In genomic region chr9:99631781-99632180, GRCm38 (mm10) we compare ENCODE assay signal across 7 mouse cellular contexts. TPM values are rescaled to one million over a fixed set of nuclear protein-coding genes. Genes with fewer than 3 reads are reported as not detected.
DNase-seq lines count a peak whose midpoint lies in the region; ATAC-seq lines count a peak whose summit lies in the region.

No protein-coding gene starts in this region.

- H3K36me3 ChIP-seq in forebrain, embryonic 14.5 days (ENCODE audit: control insufficient read depth, insufficient read depth, low read length) = peaks cover 8% of the 10 kb centered on the region; the same call in 1 of the 2 replicates
- H3K36me3 ChIP-seq in stomach, embryonic 16.5 days (ENCODE audit: control insufficient read depth, insufficient read depth, low read length) = peaks cover 6% of the 10 kb centered on the region; the same call in 1 of the 2 replicates

- H3K9ac ChIP-seq in forebrain, embryonic 14.5 days (ENCODE audit: low read length) = no peak overlapping the region
- peak overlapping the region; percentile 6; the same call in 1 of the 2 replicates for H3K9ac ChIP-seq in stomach, embryonic 16.5 days (ENCODE audit: low read length)

- H3K9me3 ChIP-seq in forebrain, embryonic 14.5 days (replicated peaks; ENCODE audit: control insufficient read depth, low read length) = no peaks in the 10 kb centered on the region
- no peaks in the 10 kb centered on the region for H3K9me3 ChIP-seq in stomach, embryonic 16.5 days (replicated peaks; ENCODE audit: control insufficient read depth, low read length)

- WGBS in forebrain, embryonic 14.5 days = 4% methylated on average over 2 of the region's 2 CpGs
- WGBS in stomach, embryonic 16.5 days = 50% methylated on average over 2 of the region's 2 CpGs

- no peak overlapping the region for H3K4me3 ChIP-seq in forebrain, embryonic 14.5 days (ENCODE audit: low read depth, low read length)
- H3K4me3 ChIP-seq in stomach, embryonic 16.5 days (replicated peaks; ENCODE audit: low read length) = no peak overlapping the region

- no peaks in the 10 kb centered on the region for H3K27me3 ChIP-seq in forebrain, embryonic 14.5 days (replicated peaks; ENCODE audit: control insufficient read depth, insufficient read depth, low read length)
- H3K27me3 ChIP-seq in stomach, embryonic 16.5 days (ENCODE audit: control insufficient read depth, insufficient read depth, low read length) = no peaks in the 10 kb centered on the region

- H3K27ac ChIP-seq in forebrain, embryonic 14.5 days (ENCODE audit: low read depth, low read length) = no peak overlapping the region
- H3K27ac ChIP-seq in stomach, embryonic 16.5 days (ENCODE audit: low read length) = peak overlapping the region; percentile 21; the same call in 1 of the 2 replicates

- H3K4me1 ChIP-seq in forebrain, embryonic 14.5 days (ENCODE audit: control insufficient read depth, insufficient read depth, low read length) = peaks cover 29% of the 10 kb centered on the region
- peaks cover 21% of the 10 kb centered on the region for H3K4me1 ChIP-seq in stomach, embryonic 16.5 days (ENCODE audit: control insufficient read depth, insufficient read depth, low read length)

- ATAC-seq in forebrain, embryonic 14.5 days = no peak
- no peak for ATAC-seq in stomach, embryonic 16.5 days (ENCODE audit: insufficient read depth, low FRiP score)
- ATAC-seq in CD4-positive, CD25-positive, alpha-beta regulatory T cell, adult 4 months = no peak

- DNase-seq in right cerebral cortex, adult 18-20 months = peak; percentile 15
- DNase-seq in right cerebral cortex, postnatal 14 days = no peak
- peak; percentile 77 for DNase-seq in forebrain, embryonic 14.5 days (ENCODE audit: low spot score)
- peak; percentile 76 to 80 for DNase-seq in kidney, postnatal 36 days
- no peak for DNase-seq in urinary bladder, postnatal 4 days (ENCODE audit: low spot score in 2 of 2)

- 0 out of 2 replicates have a peak overlapping the region, but pooled peaks have one; percentile 5 for H3K4me2 ChIP-seq in forebrain, embryonic 14.5 days (ENCODE audit: low read length)
- H3K4me2 ChIP-seq in stomach, embryonic 16.5 days (ENCODE audit: low read depth, low read length) = peak overlapping the region; percentile 30

RNA-seq across cellular contexts. Expression of gene Dzip1l, which starts 2.5 kb away (rescaled TPM):
- polyA plus RNA-seq in forebrain, embryonic 14.5 days (2014; fragmentation: Nextera tagmentation; extraction: Ambion mirVana) = 6.4 and 7.2 TPM in 2 replicates
- 13.3 and 18.3 TPM in 2 replicates for polyA plus RNA-seq in stomach, embryonic 16.5 days (2015; fragmentation: Nextera tagmentation; extraction: Ambion mirVana)
- not detected for polyA plus RNA-seq in CD4-positive, CD25-positive, alpha-beta regulatory T cell, adult 4 months (2017; shearing (Covaris generic))

RNA-seq across cellular contexts. Expression of gene A4gnt, which starts 19.5 kb away (rescaled TPM):
- not detected in 2 replicates for polyA plus RNA-seq in forebrain, embryonic 14.5 days (2014; fragmentation: Nextera tagmentation; extraction: Ambion mirVana)
- polyA plus RNA-seq in stomach, embryonic 16.5 days (2015; fragmentation: Nextera tagmentation; extraction: Ambion mirVana) = 2.2 and 2.9 TPM in 2 replicates
- polyA plus RNA-seq in CD4-positive, CD25-positive, alpha-beta regulatory T cell, adult 4 months (2017; shearing (Covaris generic)) = not detected

RNA-seq across cellular contexts. Expression of gene Dbr1, which starts 56.2 kb away (rescaled TPM):
- polyA plus RNA-seq in forebrain, embryonic 14.5 days (2014; fragmentation: Nextera tagmentation; extraction: Ambion mirVana) = 22.0 and 23.5 TPM in 2 replicates
- polyA plus RNA-seq in stomach, embryonic 16.5 days (2015; fragmentation: Nextera tagmentation; extraction: Ambion mirVana) = 27.3 and 28.6 TPM in 2 replicates
- polyA plus RNA-seq in CD4-positive, CD25-positive, alpha-beta regulatory T cell, adult 4 months (2017; shearing (Covaris generic)) = 10 to 100 TPM; 30.3 to 30.7 TPM

Comparison
In these comparisons a context has a peak if more than half of its experiments do, and no peak if none do; other contexts are left out.
1. DNase-seq: peak in right cerebral cortex, adult 18-20 months (single experiment), forebrain, embryonic 14.5 days (single experiment) and kidney, postnatal 36 days (2 of 2); none in right cerebral cortex, postnatal 14 days (single experiment) and urinary bladder, postnatal 4 days (0 of 2).